Mouse (Mus musculus): ENCODE measurements around the gene Kcnj12.

The Kcnj12 gene

DNA sequence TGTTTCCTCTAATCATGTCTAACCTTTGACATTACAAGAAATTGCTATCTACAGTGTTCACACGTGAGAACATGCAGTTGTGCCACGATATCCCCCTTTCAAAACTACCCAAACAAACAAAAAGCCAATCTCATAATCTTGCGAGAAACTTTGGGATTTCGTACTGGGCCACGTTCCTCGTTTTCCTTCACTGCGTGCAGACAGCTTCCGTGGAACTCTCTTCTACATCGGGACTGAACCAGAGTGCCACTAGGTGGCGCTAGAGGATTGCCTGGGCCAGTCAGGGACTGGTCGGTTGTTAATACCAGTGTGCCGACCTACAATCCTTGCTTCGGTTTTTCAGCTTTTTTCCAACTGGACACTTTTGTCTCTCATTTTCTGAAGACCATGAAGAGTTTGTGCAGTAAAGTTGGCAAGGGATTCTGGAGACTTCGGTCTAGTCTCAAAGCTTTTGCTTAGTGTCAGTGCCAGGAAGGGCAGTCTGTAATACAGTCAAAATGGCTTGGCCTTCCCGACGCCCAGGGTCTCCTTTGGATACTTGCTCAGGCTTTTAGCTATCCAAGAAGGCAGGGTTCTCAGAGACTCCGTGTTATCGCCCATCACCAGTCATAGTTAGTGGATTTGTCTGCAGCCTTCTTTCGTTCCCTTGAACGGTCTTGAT, 82.0 kb downstream of the Kcnj12 start:
- in situ Hi-C loops (cut with MboI, MseI): no loop called here

- in situ Hi-C loops (cut with MboI, MseI): loop anchor here (5.0 kb wide), 1 partner anchor 43 kb away; no protein-coding TSS in a partner anchor
Measured at GRCm38 (mm10) chr11:61108911-61109361, 86.6 kb downstream of the Kcnj12 start.

GRCm38 (mm10) chr11:61109707-61110106, 87.3 kb downstream of the Kcnj12 start:
- in situ Hi-C loops (cut with MboI, MseI): loop anchor here (5.0 kb wide), 1 partner anchor 43 kb away; no protein-coding TSS in a partner anchor

GRCm38 (mm10) chr11:61110113-61110512, 87.7 kb downstream of the Kcnj12 start:
- in situ Hi-C loops (cut with MboI, MseI): no loop called here

DNA sequence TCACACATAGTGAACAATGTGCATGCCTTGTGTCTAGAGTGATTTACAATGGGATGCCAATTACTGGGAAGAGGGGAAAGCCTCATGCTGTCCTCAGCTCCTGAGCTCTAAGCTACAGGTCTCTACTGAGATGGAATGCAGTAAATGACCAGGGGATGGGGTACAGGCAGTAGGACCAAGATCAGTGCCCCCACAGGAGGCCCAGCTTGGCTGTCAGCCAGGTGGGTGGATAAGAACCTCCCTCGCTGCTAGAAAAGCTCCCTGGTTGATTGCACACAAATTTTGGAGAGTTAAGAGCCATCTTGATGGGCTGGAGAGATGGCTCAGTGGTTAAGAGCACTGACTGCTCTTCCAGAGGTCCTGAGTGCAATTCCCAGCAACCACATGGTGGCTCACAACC, 88.6 kb downstream of the Kcnj12 start:
- in situ Hi-C loops (cut with MboI, MseI): no loop called here

DNA sequence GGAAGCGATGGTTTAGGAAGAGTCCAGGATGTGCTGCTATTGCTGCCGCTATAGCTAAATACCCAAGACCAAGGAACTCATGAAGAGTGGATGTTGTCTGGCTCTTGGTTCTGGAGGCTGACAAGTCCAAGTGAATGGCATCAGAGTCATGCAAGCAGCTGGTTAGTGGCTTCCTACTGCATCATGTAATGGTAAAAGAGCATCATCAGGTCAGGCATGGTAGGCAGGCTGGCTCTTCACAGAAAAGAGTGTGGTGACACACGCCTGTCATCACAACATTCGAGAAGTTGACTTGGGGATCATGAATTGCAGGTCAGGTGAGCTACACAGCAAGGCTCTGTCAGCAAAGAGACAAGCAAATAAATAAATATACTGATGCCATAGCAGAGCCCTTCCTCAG, 89.1 kb downstream of the Kcnj12 start:
- in situ Hi-C loops (cut with MboI, MseI): no loop called here

GRCm38 (mm10) chr11:61112323-61112995, 90.1 kb downstream of the Kcnj12 start:
- in situ Hi-C loops (cut with MboI, MseI): no loop called here

DNA sequence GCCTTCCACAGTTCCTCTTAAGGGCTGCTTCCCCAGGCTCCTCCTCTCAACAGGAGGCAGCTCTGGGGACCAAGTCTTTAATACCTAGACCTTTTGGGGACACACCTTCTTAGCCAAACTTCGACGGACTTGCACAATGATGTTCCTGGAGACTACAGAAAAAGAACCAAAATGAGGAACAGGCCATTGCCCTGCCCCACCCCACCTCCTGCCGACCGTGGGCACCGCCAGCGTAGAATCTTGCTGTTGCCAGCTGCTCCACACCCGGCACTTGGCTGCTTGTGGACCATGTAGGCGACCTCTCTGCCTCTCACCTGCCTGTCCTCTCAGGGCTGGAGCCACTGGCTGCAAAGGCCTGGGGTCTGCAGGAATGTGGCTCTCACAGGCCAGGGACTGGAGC, 93.9 kb downstream of the Kcnj12 start:
- in situ Hi-C loops (cut with MboI, MseI): no loop called here

DNA sequence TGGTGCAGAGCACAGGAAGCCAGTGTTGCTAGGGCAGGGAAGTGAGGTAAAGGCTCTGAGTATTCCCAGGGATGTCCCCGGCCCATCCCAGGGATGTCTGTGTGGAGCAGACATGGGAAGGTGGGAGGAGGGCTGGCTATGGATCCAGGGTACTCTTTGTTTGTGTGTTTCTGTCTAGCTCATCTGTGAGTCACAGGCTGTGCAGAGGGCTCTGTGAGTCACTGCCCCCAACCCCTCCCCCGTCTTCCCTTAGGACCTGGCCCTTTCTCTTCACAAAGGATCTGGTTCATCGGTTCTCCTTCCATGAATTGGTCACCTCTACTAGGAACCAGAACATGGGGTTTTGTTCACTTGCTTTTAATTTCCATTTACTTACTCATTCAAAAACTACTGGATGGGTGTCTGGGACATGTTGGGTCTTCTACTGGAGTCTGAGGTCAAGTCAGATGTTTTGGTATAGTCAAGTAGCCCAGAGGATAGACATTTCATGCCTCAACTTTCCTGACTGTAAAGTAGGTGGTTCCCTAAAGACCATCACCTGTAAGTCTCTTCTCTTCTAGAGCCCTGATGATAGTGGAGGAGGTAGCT, 97.7 kb downstream of the Kcnj12 start:
- in situ Hi-C loops (cut with MboI, MseI): no loop called here

Measured in T-helper 1 cell (primary cell).